Mouse (Mus musculus): ENCODE measurements around the gene Apoa1.

Gene Apoa1

DNA sequence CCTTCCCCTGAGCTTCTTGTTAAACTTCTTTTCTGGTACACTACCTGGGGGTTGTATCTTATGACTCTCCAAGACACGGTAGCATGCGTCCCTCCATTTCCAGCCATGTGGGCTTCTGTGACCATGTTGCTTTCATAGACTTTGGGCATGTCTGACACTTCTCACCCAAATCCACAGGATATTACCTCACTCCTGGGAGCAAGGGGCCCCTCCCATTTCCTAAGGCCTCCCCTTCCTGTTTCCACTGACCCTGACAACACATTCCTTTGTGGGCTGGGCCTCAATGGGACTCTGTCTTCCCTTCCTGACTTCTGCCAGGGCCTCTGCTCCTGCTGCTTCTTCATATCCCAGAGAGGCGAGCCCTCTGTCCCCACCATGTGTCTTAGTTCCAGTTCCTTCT is 29.2 kb downstream of the Apoa1 start:
- DNase-seq (ENCODE audit: low spot score in 2 of 2): no peak

DNA sequence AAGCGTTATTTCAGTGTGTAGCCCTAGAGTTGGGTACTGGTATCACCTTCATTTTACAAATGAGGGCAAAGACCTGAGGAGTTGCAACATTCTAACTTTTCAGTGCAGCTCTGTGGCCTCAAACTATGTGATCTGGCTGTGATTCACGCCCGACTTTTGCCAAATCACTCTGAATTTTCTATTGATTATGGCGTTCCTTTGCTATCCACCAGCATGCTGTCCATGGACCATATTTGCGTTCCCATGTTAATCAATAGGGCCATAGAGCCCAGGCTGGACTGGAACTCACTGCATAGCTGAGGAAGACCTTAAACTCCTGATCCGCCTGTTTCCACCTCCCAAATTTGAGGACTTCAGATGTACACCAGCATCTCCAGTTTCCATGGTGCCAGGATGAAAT is 30.7 kb downstream of the Apoa1 start:
- DNase-seq (ENCODE audit: low spot score in 2 of 2): no peak

DNA sequence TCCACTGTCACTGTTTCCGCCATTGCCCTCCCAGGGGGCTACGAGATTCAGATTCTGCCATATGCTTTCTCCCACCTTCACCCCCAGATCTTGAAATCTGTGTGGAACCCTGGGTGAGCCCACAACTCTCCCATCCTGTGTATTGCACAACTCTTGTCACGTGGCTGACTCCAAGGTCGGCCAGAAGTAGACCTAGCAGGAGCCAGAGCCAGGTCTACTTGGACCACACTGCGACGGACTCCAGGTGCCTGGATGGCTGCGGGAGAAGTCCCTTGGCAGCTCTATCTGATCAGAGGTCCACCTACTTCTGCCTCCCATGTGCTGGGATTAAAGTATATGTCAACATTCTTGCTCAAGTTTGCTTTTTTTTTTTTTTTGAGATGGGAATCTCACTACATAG is 32.8 kb downstream of the Apoa1 start:
- DNase-seq (ENCODE audit: low spot score in 2 of 2): no peak

DNA sequence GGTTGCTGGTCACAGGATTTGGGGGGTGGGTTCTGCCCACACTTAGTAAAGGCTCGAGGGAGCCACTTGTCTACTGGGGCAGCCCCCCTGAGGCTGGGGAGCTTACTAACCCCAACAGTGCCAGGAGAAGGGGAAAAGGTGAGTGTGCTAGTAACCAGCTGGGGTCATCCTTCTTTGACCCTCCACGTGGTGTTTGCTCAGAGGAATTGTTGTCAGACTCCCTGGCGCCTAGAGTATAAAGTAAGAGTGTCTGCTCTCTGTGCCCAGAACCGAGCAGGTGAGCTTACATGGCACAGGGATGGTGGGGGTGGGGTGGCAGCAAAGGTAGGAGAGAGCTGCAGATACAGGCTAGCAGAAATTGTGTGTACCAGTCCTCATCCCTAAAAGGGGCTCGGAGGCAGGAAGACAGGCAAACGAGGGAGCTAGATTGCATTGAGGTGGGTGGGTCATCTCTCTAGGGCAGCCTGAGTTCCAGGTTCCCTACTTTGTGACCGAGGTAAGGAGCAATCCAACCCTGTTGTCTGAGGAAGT is 40.0 kb downstream of the Apoa1 start, which contains the start of gene Apoa5:
Gene Apoa5, plus strand, starts transcription at position 291 of the 531 bp plus-strand sequence.
- no peak for DNase-seq (ENCODE audit: low spot score in 2 of 2)

DNA sequence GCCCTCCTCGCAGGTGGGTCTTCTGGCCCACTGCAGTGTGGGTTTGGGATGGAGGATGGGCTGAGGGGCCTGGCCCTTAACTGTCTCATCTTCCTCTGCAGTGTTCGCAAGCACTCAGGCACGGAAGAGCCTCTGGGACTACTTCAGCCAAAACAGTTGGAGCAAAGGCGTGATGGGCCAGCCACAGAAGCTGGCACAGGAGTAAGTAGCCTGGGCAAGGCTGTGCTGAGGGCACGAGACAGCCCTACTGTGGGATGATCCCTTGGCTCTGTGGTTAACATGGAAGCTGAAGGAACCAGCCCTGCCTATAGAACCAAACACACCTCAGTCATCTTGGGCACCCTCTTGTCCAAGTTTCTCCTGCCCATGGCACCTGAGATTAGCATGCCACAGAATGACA is 40.7 kb downstream of the Apoa1 start:
- DNase-seq (ENCODE audit: low spot score in 2 of 2): no peak

DNA sequence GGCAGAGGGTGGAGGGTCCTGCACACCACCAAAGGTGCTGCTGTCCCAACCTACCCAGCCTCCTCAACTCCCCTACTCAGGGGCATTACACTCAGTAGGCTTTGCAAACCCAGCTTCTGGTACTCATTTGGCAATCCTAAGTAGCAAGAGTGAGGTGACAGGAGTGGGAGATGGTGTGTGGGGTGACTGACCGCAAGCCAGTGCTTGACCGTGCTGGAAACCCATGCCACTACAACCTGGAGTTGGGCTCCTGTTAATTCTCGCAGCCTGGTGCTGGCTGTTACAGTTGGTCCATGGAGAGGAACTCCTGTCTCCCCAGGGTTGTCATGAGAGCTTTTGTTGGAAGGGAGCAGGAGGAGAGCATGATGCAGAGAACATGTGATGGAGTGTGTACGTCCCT is 42.4 kb downstream of the Apoa1 start:
- DNase-seq (ENCODE audit: low spot score in 2 of 2): no peak

DNA sequence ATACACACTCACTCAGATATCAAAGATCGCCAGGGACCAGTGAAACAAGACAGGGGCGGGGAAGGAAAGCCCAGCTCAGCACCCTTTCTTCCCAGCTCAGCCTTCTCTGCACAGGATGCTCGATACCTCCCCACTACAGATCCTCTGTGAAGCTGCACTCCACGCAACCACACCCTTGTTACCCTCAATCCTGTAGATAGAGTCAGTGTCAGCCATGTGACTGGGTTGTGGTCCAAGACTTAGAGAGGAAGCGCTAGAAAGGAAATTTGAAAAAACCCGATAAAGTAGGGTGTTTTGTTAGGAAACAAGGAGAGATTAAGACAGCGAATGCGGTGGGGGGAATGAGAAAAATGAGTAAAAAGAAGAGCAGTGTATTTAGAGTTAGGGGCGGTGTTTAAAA is 43.7 kb downstream of the Apoa1 start:
- DNase-seq (ENCODE audit: low spot score in 2 of 2): no peak

DNA sequence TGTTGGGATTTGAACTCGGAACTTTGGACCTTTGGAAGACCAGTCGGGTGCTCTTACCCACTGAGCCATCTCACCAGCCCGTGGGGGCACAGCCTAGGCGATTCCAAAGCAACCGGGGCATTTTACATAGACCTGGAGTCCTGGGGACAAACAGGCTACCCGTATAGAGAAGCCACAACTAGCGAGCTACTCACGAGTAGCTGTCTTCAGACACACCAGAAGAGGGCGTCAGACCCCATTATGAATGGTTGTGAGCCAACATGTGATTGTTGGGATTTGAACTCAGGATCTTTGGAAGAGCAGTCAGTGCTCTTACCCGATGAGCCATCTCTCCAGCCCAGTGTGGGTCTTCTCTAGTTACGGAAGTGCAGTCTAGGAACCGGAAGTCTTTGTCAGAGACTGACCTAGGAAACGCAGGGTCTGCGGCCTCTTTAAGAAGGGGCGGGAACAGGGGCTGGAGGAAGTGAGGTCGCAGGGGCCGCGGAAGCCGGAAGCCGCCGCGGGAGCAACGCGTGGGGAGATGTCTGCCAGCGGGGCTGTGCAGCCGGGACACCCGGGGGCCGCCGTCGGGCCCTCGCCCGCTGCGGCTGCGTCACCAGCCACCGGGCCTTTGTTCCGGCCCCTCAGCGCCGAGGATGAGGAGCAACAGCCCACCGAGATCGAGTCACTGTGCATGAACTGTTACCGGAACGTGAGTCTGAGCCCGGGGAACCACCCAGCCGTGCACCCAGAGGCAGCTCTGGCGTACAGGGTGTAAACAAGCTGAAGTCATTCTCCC is 44.5 kb downstream of the Apoa1 start, which contains the start of gene Zpr1:
Gene Zpr1, plus strand, starts transcription at position 388 of the 778 bp plus-strand sequence.
- peak; percentile 84 to 90 for DNase-seq (ENCODE audit: low spot score in 2 of 2)

DNA sequence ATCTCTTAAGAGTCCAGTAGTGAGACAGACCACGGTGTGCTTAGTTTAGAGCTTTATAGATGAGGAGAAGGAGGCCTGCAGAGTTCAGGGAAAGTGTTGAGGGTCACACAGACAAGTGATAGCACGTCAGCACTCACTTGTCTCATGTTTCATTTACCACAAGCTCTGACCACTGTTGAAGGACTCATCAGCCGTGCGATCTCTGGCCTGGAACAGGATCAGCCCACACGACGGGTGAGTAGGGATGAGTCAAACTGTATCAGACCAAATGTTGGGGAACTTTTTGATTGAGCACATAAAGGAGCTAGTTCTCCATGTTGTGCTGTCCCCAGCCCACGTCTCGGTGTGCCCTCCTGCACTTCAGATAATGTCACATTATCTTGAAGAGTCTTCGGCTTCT is 46.1 kb downstream of the Apoa1 start:
- DNase-seq (ENCODE audit: low spot score in 2 of 2): no peak
